16 mouse cellular contexts compared by ENCODE assay signal in the genomic region with DNA sequence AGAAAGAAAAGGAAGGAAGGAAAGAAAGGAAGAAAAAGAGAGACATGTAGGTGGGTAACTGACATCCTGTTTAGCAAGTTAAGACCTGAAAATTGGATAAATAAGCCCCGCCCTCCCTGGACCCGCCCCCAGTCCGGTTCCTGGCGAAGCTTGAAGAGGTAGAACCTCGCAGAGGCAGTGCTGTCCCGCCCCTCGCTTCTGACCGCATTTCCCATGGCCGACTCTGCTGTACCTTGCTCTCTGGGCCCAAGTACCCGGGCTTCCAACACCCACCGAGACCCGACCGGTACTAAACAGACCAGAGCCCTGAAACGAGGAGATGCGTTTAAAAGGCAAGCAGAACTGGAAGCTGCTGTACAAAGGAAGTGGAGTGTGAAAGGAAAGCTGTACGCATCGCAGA. TPM values are rescaled to one million over a fixed set of nuclear protein-coding genes. Genes with fewer than 3 reads are reported as not detected.
A peak's percentile ranks its signal among the peaks of the same experiment; 100 is the strongest.
DNase-seq lines count a peak whose midpoint lies in the region; ATAC-seq and TF ChIP-seq lines count a peak whose summit lies in the region.
"Had no signal": no experiment of that assay in that cellular context is flagged by ENCODE, and none has a peak within 500 bp of the region (broad histone marks: within the 10 kb centered on the region; RNA-seq: fewer than 3 reads in every experiment).

No protein-coding gene starts in this region.

- H3K4me3 ChIP-seq in stomach, postnatal 0 days (ENCODE audit: low read depth, low read length), result no peak overlapping the region
- no peak overlapping the region for H3K4me3 ChIP-seq in forebrain, embryonic 13.5 days
- H3K4me3 ChIP-seq: heart, embryonic 10.5 days; limb, embryonic 12.5 days had no signal

- H3K36me3 ChIP-seq in stomach, postnatal 0 days (ENCODE audit: control insufficient read depth, insufficient read depth, low read length), result no peaks in the 10 kb centered on the region
- H3K36me3 ChIP-seq in forebrain, embryonic 13.5 days (ENCODE audit: poor library complexity, severe bottlenecking), result no peaks in the 10 kb centered on the region
- H3K36me3 ChIP-seq: heart, embryonic 10.5 days; limb, embryonic 12.5 days had no signal

- H3K9ac ChIP-seq in stomach, postnatal 0 days (ENCODE audit: low read length), result no peak overlapping the region
- no peak overlapping the region for H3K9ac ChIP-seq in forebrain, embryonic 13.5 days
- H3K9ac ChIP-seq: limb, embryonic 12.5 days had no signal

- no peak for TF ChIP-seq EP300 in stomach, postnatal 0 days (optimal IDR thresholded peaks at IDR 0.05)

- H3K27me3 ChIP-seq in stomach, postnatal 0 days (ENCODE audit: control insufficient read depth, insufficient read depth, low read length), result no peaks in the 10 kb centered on the region
- no peaks in the 10 kb centered on the region for H3K27me3 ChIP-seq in forebrain, embryonic 13.5 days
- H3K27me3 ChIP-seq: limb, embryonic 12.5 days had no signal

- H3K4me2 ChIP-seq in stomach, postnatal 0 days (replicated peaks; ENCODE audit: low read depth), result no peak overlapping the region
- H3K4me2 ChIP-seq in forebrain, embryonic 13.5 days, result no peak overlapping the region
- H3K4me2 ChIP-seq: limb, embryonic 12.5 days had no signal

- no peak for ATAC-seq in stomach, postnatal 0 days (ENCODE audit: low FRiP score, low TSS enrichment)
- no peak for ATAC-seq in forebrain, embryonic 13.5 days

- WGBS in stomach, postnatal 0 days, result 50% methylated on average over 17 of the region's 17 CpGs
- 63% methylated on average over 17 of the region's 17 CpGs for WGBS in forebrain, embryonic 13.5 days

- H3K9me3 ChIP-seq in stomach, postnatal 0 days (ENCODE audit: control insufficient read depth, low read length), result no peaks in the 10 kb centered on the region
- no peaks in the 10 kb centered on the region for H3K9me3 ChIP-seq in forebrain, embryonic 13.5 days (replicated peaks)
- H3K9me3 ChIP-seq: heart, embryonic 10.5 days; limb, embryonic 12.5 days had no signal

- H3K27ac ChIP-seq in stomach, postnatal 0 days (replicated peaks), result no peak overlapping the region
- H3K27ac ChIP-seq in forebrain, embryonic 13.5 days, result no peak overlapping the region
- H3K27ac ChIP-seq: heart, embryonic 10.5 days; limb, embryonic 12.5 days had no signal

- no peak for TF ChIP-seq CTCF in stomach, postnatal 0 days (IDR thresholded peaks at IDR 0.05; ENCODE audit: low read depth)

- no peaks in the 10 kb centered on the region for H3K4me1 ChIP-seq in stomach, postnatal 0 days (replicated peaks; ENCODE audit: control insufficient read depth, insufficient read depth)
- H3K4me1 ChIP-seq in forebrain, embryonic 13.5 days, result no peaks in the 10 kb centered on the region
- H3K4me1 ChIP-seq: heart, embryonic 10.5 days; limb, embryonic 12.5 days had no signal

- peak; percentile 21 for DNase-seq in heart, postnatal 4 days
- DNase-seq in heart, adult 9 months (ENCODE audit: low spot score in 2 of 2), result no peak
- DNase-seq in R1 (ENCODE audit: low read depth, low spot score), result peak; percentile 60
- peak; percentile 68 for DNase-seq in kidney, postnatal 10 days
- DNase-seq in stomach, postnatal 0 days (ENCODE audit: low spot score), result peak; percentile 40
- DNase-seq in urinary bladder, adult 18-20 months (ENCODE audit: low spot score in 2 of 2), result no peak
- no peak for DNase-seq in right cerebral cortex, postnatal 36 days (ENCODE audit: low spot score in 2 of 2)
- DNase-seq: adrenal gland, postnatal 10 days; cerebellum, adult 9-10 months; right cerebral cortex, adult 18-20 months had no signal

RNA-seq across cellular contexts. Expression of a gene that starts 11.7 kb away (rescaled TPM):
- not detected for total RNA-seq in heart, postnatal 4 days (2021)
- polyA plus RNA-seq in stomach, postnatal 0 days (2015; fragmentation: Nextera tagmentation; extraction: Ambion mirVana), result not detected in 2 replicates
- not detected in 2 replicates for polyA plus RNA-seq in forebrain, embryonic 13.5 days (2015; fragmentation: Nextera tagmentation; extraction: Ambion mirVana)
- total RNA-seq: adrenal gland, postnatal 10 days; midbrain, postnatal 0 days had no signal
- polyA plus RNA-seq: C2C12; heart, embryonic 10.5 days; intestine, embryonic 14.5 days; limb, embryonic 12.5 days; midbrain, postnatal 0 days had no signal

RNA-seq across cellular contexts. Expression of a gene that starts 25.6 kb away (rescaled TPM):
- total RNA-seq in heart, postnatal 4 days (2021), result 1 to 10 TPM in 1 of 2 experiments, under 1 TPM in 1; 0.81 to 3.0 TPM
- 281 and 316 TPM in 2 replicates for polyA plus RNA-seq in stomach, postnatal 0 days (2015; fragmentation: Nextera tagmentation; extraction: Ambion mirVana)
- 1.5 and 1.9 TPM in 2 replicates for polyA plus RNA-seq in forebrain, embryonic 13.5 days (2015; fragmentation: Nextera tagmentation; extraction: Ambion mirVana)
- polyA plus RNA-seq: heart, embryonic 10.5 days had no signal

RNA-seq across cellular contexts. Expression of a gene that starts 25.7 kb away (rescaled TPM):
- total RNA-seq in heart, postnatal 4 days (2021), result 1 to 10 TPM; 7.4 to 9.3 TPM
- 0.51 and 0.53 TPM in 2 replicates for polyA plus RNA-seq in stomach, postnatal 0 days (2015; fragmentation: Nextera tagmentation; extraction: Ambion mirVana)
- polyA plus RNA-seq in forebrain, embryonic 13.5 days (2015; fragmentation: Nextera tagmentation; extraction: Ambion mirVana), result 21.3 and 22.6 TPM in 2 replicates
- polyA plus RNA-seq: C2C12 had no signal

RNA-seq across cellular contexts. Expression of a gene that starts 28.5 kb away (rescaled TPM):
- 100 to 1,000 TPM; 136 to 139 TPM for total RNA-seq in heart, postnatal 4 days (2021)
- 134 and 148 TPM in 2 replicates for polyA plus RNA-seq in stomach, postnatal 0 days (2015; fragmentation: Nextera tagmentation; extraction: Ambion mirVana)
- 428 and 432 TPM in 2 replicates for polyA plus RNA-seq in forebrain, embryonic 13.5 days (2015; fragmentation: Nextera tagmentation; extraction: Ambion mirVana)

RNA-seq across cellular contexts. Expression of a gene that starts 42.7 kb away (rescaled TPM):
- 10 to 100 TPM; 35.0 to 37.3 TPM for total RNA-seq in heart, postnatal 4 days (2021)
- polyA plus RNA-seq in stomach, postnatal 0 days (2015; fragmentation: Nextera tagmentation; extraction: Ambion mirVana), result 47.5 and 49.1 TPM in 2 replicates
- 64.3 and 69.5 TPM in 2 replicates for polyA plus RNA-seq in forebrain, embryonic 13.5 days (2015; fragmentation: Nextera tagmentation; extraction: Ambion mirVana)

Comparison
In these comparisons a context has a peak if more than half of its experiments do, and no peak if none do; other contexts are left out.
1. DNase-seq: peak in heart, postnatal 4 days (single experiment), R1 (single experiment), kidney, postnatal 10 days (single experiment) and stomach, postnatal 0 days (single experiment); none in heart, adult 9 months (0 of 2), urinary bladder, adult 18-20 months (0 of 2) and right cerebral cortex, postnatal 36 days (0 of 2).
2. RNA of a gene that starts 25.6 kb away (polyA plus RNA-seq): 281 to 316 TPM in stomach, postnatal 0 days; 1.5 to 1.9 TPM in forebrain, embryonic 13.5 days; every median in the first group is over 10 times any median in the second.
3. RNA of a gene that starts 25.7 kb away (polyA plus RNA-seq): 21.3 to 22.6 TPM in forebrain, embryonic 13.5 days; 0.51 to 0.53 TPM in stomach, postnatal 0 days; every median in the first group is over 10 times any median in the second.